Mouse (Mus musculus) bone marrow macrophage, adult 2 months (primary cell): ENCODE measurements around the gene Foxo3. TPM values are rescaled to one million over a fixed set of nuclear protein-coding genes. Genes with fewer than 3 reads are reported as not detected.

Experiments
- H3K27ac ChIP-seq: 2 replicates; pipeline ENCODE4 v1.5.1; 2012; ENCODE audit warnings: low read depth, low read length; ENCODE audit not compliant: insufficient read depth
- H3K4me1 ChIP-seq: 2 replicates; pipeline ENCODE4 v1.6.1; 2012; ENCODE audit warnings: low read length; ENCODE audit not compliant: control insufficient read depth, insufficient read depth
- H3K4me3 ChIP-seq: 2 replicates; pipeline ENCODE4 v1.5.1; 2012; ENCODE audit warnings: mild to moderate bottlenecking, low read length, moderate library complexity; ENCODE audit not compliant: insufficient read depth
- CTCF ChIP-seq: IDR thresholded peaks from 2 replicates; pipeline ENCODE4 v1.5.1; 2012; ENCODE audit warnings: low read depth, mild to moderate bottlenecking, low read length, moderate library complexity
- POLR2A ChIP-seq: IDR thresholded peaks from 2 replicates; pipeline ENCODE4 v1.6.1; 2012; ENCODE audit warnings: mild to moderate bottlenecking, low read depth, low read length, borderline replicate concordance
- polyA plus RNA-seq: library from polyadenylated mRNA; stranded (reverse); fragments of >200 nt; gene quantifications from 2 replicates; pipeline ENCODE4 v1.2.4, GENCODE M21; 2012; ENCODE audit not compliant: missing spikeins, insufficient read depth, insufficient read length

The Foxo3 gene
- polyA plus RNA-seq, 1 experiment: 39.7 TPM

DNA sequence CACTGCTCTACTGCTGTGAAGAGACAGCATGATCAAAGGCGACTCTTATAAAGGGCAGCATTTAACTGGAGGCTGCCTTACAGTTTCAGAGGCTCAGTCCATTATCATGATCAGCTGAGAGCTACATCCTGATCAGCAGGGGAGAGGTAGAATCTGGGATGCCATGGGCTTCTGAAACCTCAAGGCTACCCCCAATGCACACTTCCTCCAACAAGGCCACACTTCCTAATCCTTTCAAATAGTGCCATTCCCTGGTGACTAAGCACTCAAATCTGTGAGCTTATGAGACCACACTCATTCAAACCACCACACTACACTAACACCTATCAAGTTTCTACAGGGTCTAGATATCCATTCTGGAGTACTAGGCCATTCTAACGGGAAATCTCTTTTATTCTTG lies 65.9 kb downstream of the Foxo3 start:
- Histone ChIP-seq H3K4me3 (no peak overlapping the region), H3K27ac (no peak overlapping the region), H3K4me1 (peaks cover 14% of the 10 kb centered on the region)
- TF ChIP-seq CTCF (no peak), POLR2A (no peak)

- peaks cover 11% of the 10 kb centered on the region for H3K4me1 ChIP-seq
- H3K27ac ChIP-seq: no peak overlapping the region
- TF ChIP-seq CTCF: no peak
- TF ChIP-seq POLR2A: no peak
- no peak overlapping the region for H3K4me3 ChIP-seq
Observed at GRCm38 (mm10) chr10:42209809-42210208, 66.7 kb downstream of the Foxo3 start.

- no peak overlapping the region for H3K27ac ChIP-seq
- H3K4me3 ChIP-seq: no peak overlapping the region
- H3K4me1 ChIP-seq: peaks cover 11% of the 10 kb centered on the region
- TF ChIP-seq POLR2A: no peak
- no peak for TF ChIP-seq CTCF
Observed at GRCm38 (mm10) chr10:42207612-42208011, 68.9 kb downstream of the Foxo3 start.

GRCm38 (mm10) chr10:42204768-42205412 lies 71.7 kb downstream of the Foxo3 start:
- Histone ChIP-seq H3K27ac (no peak overlapping the region), H3K4me1 (peaks cover 2% of the 10 kb centered on the region), H3K4me3 (no peak overlapping the region)
- TF ChIP-seq POLR2A (no peak), CTCF (no peak)

- no peak overlapping the region for H3K27ac ChIP-seq
- no peak for TF ChIP-seq POLR2A
- TF ChIP-seq CTCF: no peak
Observed at GRCm38 (mm10) chr10:42203321-42204155, 73.0 kb downstream of the Foxo3 start.

DNA sequence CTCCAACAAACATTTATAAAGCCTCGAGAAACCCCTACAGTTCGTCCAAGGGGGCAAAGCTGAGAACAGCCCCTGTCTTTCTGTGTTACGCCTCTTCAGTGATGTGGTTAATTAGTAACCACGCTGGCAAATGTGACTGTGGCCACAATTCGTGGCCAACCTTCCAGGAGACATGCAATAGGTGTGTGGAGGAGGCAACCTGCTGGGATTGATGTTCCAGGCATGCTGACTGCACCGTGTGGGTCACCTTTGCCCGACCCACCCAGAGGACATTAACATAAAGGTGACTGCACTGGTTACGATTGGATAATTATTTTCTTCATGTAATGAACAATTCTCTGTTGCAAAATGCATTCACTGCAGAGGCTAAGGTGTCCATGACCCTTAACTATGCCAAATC lies 74.0 kb downstream of the Foxo3 start:
- Histone ChIP-seq H3K27ac (no peak overlapping the region), H3K4me1 (peaks cover 15% of the 10 kb centered on the region), H3K4me3 (no peak overlapping the region)
- TF ChIP-seq POLR2A: no peak

More at GRCm38 (mm10) chr10:42203321-42204155, 73.0 kb downstream of the Foxo3 start:
- no peak overlapping the region for H3K4me3 ChIP-seq
- H3K4me1 ChIP-seq: peaks cover 12% of the 10 kb centered on the region

DNA sequence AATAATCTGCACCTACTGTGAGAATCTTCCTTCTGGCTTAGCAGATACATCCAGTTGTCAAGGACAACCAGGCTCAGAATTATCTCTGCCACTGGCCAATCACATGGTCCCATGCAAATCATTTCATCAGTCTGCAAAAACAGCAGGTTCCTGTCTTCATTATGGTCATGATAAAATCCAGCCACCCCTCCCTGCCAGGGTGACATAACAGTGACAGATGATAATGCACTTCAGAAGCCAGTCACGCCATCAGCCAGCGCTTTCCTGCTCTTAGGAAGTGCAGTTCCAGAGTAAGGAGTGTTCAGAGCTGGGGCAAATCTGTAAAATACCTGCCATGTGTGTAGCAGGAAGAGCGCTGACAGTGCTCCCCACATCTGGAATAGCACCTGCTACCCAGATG lies 77.1 kb downstream of the Foxo3 start:
- Histone ChIP-seq H3K27ac (no peak overlapping the region), H3K4me1 (peaks cover 20% of the 10 kb centered on the region), H3K4me3 (no peak overlapping the region)
- TF ChIP-seq POLR2A (no peak), CTCF (no peak)

DNA sequence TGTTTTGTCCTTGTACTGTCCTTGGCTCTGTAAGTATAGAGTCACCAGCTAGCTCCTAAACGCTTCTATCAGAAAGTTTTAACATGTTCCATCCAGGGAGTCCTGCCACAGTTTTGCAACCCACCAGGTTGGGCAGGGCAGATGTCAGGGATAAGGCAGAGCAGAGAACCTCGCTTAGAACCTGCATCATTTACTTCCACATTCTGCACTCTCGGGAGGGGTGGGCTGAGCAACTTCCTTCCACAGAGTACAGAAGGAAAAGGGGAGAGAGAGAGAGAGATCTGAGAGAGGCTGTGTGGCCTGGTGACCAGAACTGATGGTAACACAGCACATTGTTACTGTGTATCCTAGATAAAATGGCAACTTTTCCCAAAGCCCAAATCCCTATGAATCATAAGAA lies 77.9 kb downstream of the Foxo3 start:
- Histone ChIP-seq H3K27ac (no peak overlapping the region), H3K4me3 (no peak overlapping the region), H3K4me1 (peaks cover 20% of the 10 kb centered on the region)
- no peak for TF ChIP-seq CTCF
- TF ChIP-seq POLR2A: no peak

GRCm38 (mm10) chr10:42194784-42195183 lies 81.8 kb downstream of the Foxo3 start:
- TF ChIP-seq CTCF (no peak), POLR2A (no peak)
- H3K4me1 ChIP-seq: peaks cover 17% of the 10 kb centered on the region
- H3K4me3 ChIP-seq: no peak overlapping the region
- H3K27ac ChIP-seq: no peak overlapping the region

- no peak overlapping the region for H3K4me3 ChIP-seq
- H3K4me1 ChIP-seq: peaks cover 12% of the 10 kb centered on the region
Observed at GRCm38 (mm10) chr10:42193981-42194380, 82.6 kb downstream of the Foxo3 start.

DNA sequence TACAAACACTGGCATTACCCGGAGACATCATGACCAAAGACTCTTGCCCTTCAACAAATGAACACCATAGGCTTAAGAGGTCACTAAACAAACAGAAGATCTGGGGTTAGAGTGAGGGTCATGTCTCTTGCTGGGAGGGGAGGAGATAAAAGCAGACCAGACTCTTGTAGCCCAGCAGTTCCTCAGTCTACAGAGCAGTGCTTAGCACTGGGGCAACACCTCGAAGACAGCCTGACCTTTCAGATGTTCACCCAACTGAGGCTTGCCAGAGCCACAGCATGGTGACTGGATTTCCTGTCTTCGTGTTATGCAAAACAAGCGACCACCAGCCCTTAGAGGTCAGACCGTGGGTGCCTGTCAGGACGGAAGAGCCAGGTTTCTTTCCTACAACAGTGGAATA lies 83.6 kb downstream of the Foxo3 start:
- no peak for TF ChIP-seq CTCF
- no peak for TF ChIP-seq POLR2A
- H3K4me1 ChIP-seq: peaks cover 5% of the 10 kb centered on the region
- H3K27ac ChIP-seq: no peak overlapping the region
- H3K4me3 ChIP-seq: no peak overlapping the region

More at GRCm38 (mm10) chr10:42193981-42194380, 82.6 kb downstream of the Foxo3 start:
- H3K27ac ChIP-seq: no peak overlapping the region
- TF ChIP-seq CTCF (no peak), POLR2A (no peak)
